Mouse (Mus musculus): ENCODE results near the gene Bicd1.
"Not testable (repeated sequence)": the region's sequence is repeated elsewhere in the genome, so short reads cannot be mapped to it uniquely, and the experiment has no call there.

DNA sequence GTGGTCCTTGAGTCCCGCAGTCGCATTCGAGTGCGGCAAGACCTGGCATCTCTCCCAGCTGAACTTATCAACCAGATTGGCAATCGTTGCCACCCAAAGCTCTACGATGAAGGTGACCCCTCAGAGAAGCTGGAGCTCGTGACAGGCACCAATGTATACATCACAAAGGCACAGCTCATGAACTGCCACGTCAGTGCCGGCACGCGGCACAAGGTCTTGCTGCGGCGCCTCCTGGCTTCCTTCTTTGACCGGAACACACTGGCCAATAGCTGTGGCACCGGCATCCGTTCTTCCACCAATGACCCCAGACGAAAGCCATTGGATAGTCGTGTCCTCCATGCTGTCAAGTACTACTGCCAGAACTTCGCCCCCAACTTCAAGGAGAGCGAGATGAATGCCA lies 46.2 kb upstream of the Bicd1 start:
- TF ChIP-seq POLR2A (IDR thresholded peaks at IDR 0.05; ENCODE audit: borderline replicate concordance, extremely low read depth, insufficient read depth, insufficient read length, poor library complexity, severe bottlenecking); CTCF (IDR thresholded peaks at IDR 0.05; ENCODE audit: borderline replicate concordance, extremely low read depth, insufficient read depth, insufficient read length): not testable (repeated sequence)
